Mouse (Mus musculus) kidney, adult 18-20 months (tissue): ENCODE results near the gene Olfr601.
"Not testable (repeated sequence)": the region's sequence is repeated elsewhere in the genome, so short reads cannot be mapped to it uniquely, and the experiment has no call there.

Source experiments
- DNase-seq: peaks from one replicate; pipeline ENCODE4 v3.0.0; 2021

Gene Olfr601

DNA sequence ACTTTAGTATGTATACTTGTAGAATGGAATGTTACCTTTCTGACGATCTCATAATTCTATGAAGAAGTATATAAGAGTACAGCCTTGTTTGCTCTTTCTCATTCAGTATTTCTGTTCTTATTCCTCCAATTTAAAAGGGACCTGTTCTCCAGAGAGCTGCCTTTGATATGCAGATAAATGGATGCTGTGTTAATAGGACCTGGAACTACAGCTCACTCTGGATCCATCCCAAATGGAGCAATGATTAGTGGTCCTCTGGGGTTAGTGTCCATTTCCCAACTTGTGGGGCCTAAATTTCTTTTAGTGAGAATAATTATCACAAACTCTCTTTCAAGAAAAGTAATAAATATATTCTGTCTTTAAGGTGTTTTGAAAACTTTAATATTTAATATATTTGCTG is at the start of gene Olfr601:
Gene Olfr601 (minus strand): TSS at position 101 of the 400 bp plus-strand sequence.
- no peak for DNase-seq

DNA sequence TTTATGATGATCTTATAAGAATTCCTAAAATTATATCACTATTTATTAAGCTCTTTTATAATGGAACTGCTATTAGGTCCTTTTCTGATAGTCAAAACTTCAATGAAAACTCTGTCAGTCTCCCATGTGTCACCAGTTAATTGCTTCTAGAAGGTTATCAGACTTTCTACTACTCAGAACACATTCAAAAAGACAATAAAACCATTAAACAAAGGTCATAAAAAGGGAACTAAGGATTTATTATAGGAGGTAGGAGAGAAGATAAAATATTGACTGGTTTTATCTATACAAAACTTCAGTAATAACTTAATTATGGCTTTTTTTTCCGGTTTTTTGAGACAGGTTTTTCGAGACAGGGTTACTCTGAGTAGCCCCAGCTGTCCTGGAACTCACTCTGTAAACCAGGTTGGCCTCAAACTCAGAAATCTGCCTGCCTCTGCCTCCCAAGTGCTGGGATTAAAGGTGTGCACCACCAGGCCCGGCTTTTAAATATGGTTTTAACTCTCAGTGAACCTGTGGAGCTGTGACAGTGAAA is 44.1 kb upstream of the Olfr601 start:
- not testable (repeated sequence) for DNase-seq

- no peak for DNase-seq
Measured at GRCm38 (mm10) chr7:103398981-103399380, 36.5 kb upstream of the Olfr601 start.

- DNase-seq: no peak
Measured at GRCm38 (mm10) chr7:103397758-103398157, 35.3 kb upstream of the Olfr601 start.

GRCm38 (mm10) chr7:103386077-103386476 is 23.6 kb upstream of the Olfr601 start, which contains the start of gene Olfr603:
Gene Olfr603 (minus strand): TSS chr7:103386177.
- no peak for DNase-seq

DNA sequence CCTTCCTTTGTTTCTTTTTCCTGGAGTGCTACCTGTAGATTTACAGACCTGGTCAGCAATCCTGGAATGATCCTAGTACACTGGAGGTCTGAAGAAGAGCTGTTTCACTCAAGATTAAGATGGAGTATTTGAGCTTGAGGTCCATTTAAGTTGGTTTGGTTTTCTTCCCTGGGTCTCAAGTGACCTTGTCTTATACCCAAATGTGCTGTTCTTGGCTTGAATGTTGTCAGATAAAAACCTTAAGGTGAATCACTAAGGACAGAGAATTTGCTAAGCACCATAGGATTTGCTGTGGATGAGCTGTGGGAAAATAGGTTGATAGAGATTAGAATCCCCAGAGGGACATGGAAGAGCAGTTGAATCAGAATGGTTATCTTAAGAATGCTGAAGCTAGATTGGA is 12.9 kb downstream of the Olfr601 start, which contains the start of gene Olfr600:
Gene Olfr600 (minus strand): TSS at position 101 of the 400 bp plus-strand sequence.
- no peak for DNase-seq

DNA sequence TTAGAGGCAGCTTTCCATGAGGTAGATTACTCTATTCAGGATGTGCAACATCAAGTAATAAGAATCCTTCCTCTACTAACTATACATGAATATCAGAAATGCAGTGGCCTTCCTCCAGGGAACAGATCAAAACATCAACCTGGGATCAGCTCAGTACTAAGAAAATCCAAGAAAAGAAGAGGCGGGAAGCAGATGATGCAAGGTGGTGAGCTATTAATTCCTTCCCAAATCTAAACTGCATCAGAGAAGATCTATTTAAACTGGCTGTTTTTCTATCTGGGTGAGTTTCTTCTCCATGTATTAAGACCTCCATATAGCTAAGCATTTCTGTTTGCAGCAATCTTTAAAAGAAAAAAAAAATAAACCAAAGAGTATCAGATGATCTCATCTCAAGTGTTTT is 26.8 kb downstream of the Olfr601 start, which contains the start of gene Olfr599:
Gene Olfr599 (plus strand): TSS at position 301 of the 400 bp plus-strand sequence.
- DNase-seq: no peak

GRCm38 (mm10) chr7:103323268-103323667 is 39.2 kb downstream of the Olfr601 start, which contains the start of gene Olfr598:
Gene Olfr598 (plus strand): TSS chr7:103323568.
- DNase-seq: no peak

GRCm38 (mm10) chr7:103316015-103316414 is 46.4 kb downstream of the Olfr601 start, which contains the start of gene Olfr597:
Gene Olfr597 (plus strand): TSS chr7:103316315.
- DNase-seq: not testable (repeated sequence)
